Mouse (Mus musculus): ENCODE results near the gene Msrb3.

The Msrb3 gene

GRCm38 (mm10) chr10:120898785-120899762, at the start of gene Msrb3:
Gene Msrb3, minus strand, starts transcription at chr10:120899101.
- DNase-seq: peak; percentile 73

GRCm38 (mm10) chr10:120948461-120948860, 49.6 kb upstream of the Msrb3 start:
- DNase-seq: no peak

GRCm38 (mm10) chr10:120947842-120948241, 48.9 kb upstream of the Msrb3 start:
- no peak for DNase-seq

- no peak for DNase-seq
Observed at GRCm38 (mm10) chr10:120946847-120947246, 47.9 kb upstream of the Msrb3 start.

GRCm38 (mm10) chr10:120938904-120939208, 40.0 kb upstream of the Msrb3 start:
- no peak for DNase-seq

- peak; percentile 44 for DNase-seq
Observed at GRCm38 (mm10) chr10:120938077-120938903, 39.4 kb upstream of the Msrb3 start.

GRCm38 (mm10) chr10:120929536-120929935, 30.6 kb upstream of the Msrb3 start:
- no peak for DNase-seq

- DNase-seq: no peak
Observed at GRCm38 (mm10) chr10:120928183-120928582, 29.3 kb upstream of the Msrb3 start.

- DNase-seq: no peak
Observed at GRCm38 (mm10) chr10:120926156-120926555, 27.3 kb upstream of the Msrb3 start.

GRCm38 (mm10) chr10:120921501-120921900, 22.6 kb upstream of the Msrb3 start:
- no peak for DNase-seq

GRCm38 (mm10) chr10:120920604-120921003, 21.7 kb upstream of the Msrb3 start:
- DNase-seq: no peak

- no peak for DNase-seq
Observed at GRCm38 (mm10) chr10:120916250-120916649, 17.3 kb upstream of the Msrb3 start.

- no peak for DNase-seq
Observed at GRCm38 (mm10) chr10:120914948-120915631, 16.2 kb upstream of the Msrb3 start.

GRCm38 (mm10) chr10:120914286-120914685, 15.4 kb upstream of the Msrb3 start:
- DNase-seq: no peak

- DNase-seq: no peak
Observed at GRCm38 (mm10) chr10:120913796-120914195, 14.9 kb upstream of the Msrb3 start.

GRCm38 (mm10) chr10:120911971-120912370, 13.1 kb upstream of the Msrb3 start:
- DNase-seq: no peak

- DNase-seq: no peak
Observed at GRCm38 (mm10) chr10:120908776-120909574, 10.1 kb upstream of the Msrb3 start.

- no peak for DNase-seq
Observed at GRCm38 (mm10) chr10:120904676-120905075, 5.8 kb upstream of the Msrb3 start.

- no peak for DNase-seq
Observed at GRCm38 (mm10) chr10:120903843-120904468, 5.1 kb upstream of the Msrb3 start.

GRCm38 (mm10) chr10:120901746-120902145, 2.8 kb upstream of the Msrb3 start:
- DNase-seq: no peak

GRCm38 (mm10) chr10:120900096-120900495, 1.2 kb upstream of the Msrb3 start:
- peak; percentile 27 for DNase-seq

GRCm38 (mm10) chr10:120898357-120898756, 544 bp downstream of the Msrb3 start:
- no peak for DNase-seq
